Mouse (Mus musculus) forebrain, embryonic 11.5 days (tissue): ENCODE data around the gene Gjb6. TPM values are rescaled to one million over a fixed set of nuclear protein-coding genes. Genes with fewer than 3 reads are reported as not detected.
A peak's percentile ranks its signal among the peaks of the same experiment; 100 is the strongest.

Experiments used
- ATAC-seq: fragments of 200-750 bp; cut with Nextera tagmentation; replicated peaks from 2 replicates; pipeline ENCODE4 v1.8.0; 2017; ENCODE audit warnings: moderate TSS enrichment; ENCODE audit not compliant: low FRiP score
- DNase-seq: peaks from one replicate; pipeline ENCODE4 v3.0.0-alpha.2; 2017; ENCODE audit warnings: low spot score
- H3K27ac ChIP-seq: fragments of 300-500 bp; sonication (generic); 2 replicates; pipeline ENCODE4 v1.5.1; 2014; ENCODE audit warnings: low read depth, low read length
- H3K27me3 ChIP-seq: fragments of 300-500 bp; sonication (generic); 2 replicates; pipeline ENCODE4 v1.6.1; 2014; ENCODE audit warnings: mild to moderate bottlenecking, low read length, mixed read lengths; ENCODE audit not compliant: control insufficient read depth, insufficient read depth
- H3K36me3 ChIP-seq: fragments of 300-500 bp; sonication (generic); 2 replicates; pipeline ENCODE4 v1.6.1; 2014; ENCODE audit warnings: mild to moderate bottlenecking, low read length, moderate library complexity, mixed read lengths; ENCODE audit not compliant: control insufficient read depth, insufficient read depth
- H3K4me1 ChIP-seq: fragments of 300-500 bp; sonication (generic); replicated peaks from 2 replicates; pipeline ENCODE4 v1.6.1; 2014; ENCODE audit warnings: low read length, mixed read lengths; ENCODE audit not compliant: control insufficient read depth, insufficient read depth
- H3K4me2 ChIP-seq: fragments of 300-500 bp; sonication (generic); 2 replicates; pipeline ENCODE4 v1.6.1; 2014; ENCODE audit warnings: low read depth, mild to moderate bottlenecking, low read length, moderate library complexity, mixed read lengths; ENCODE audit not compliant: severe bottlenecking
- H3K4me3 ChIP-seq: fragments of 300-500 bp; sonication (generic); 2 replicates; pipeline ENCODE4 v1.5.1; 2014; ENCODE audit warnings: low read depth, low read length
- H3K9ac ChIP-seq: fragments of 300-500 bp; sonication (generic); 2 replicates; pipeline ENCODE4 v1.6.1; 2014; ENCODE audit warnings: low read length
- H3K9me3 ChIP-seq: fragments of 300-500 bp; sonication (generic); 2 replicates; pipeline ENCODE4 v1.6.1; 2016; ENCODE audit warnings: low read length, mixed read lengths; ENCODE audit not compliant: control insufficient read depth
- WGBS: fragments of 180-500 bp; shearing (Covaris S2); extraction: QIAGEN DNeasy Blood & Tissue Kit; methylation state at CpG from one replicate; pipeline ENCODE4 v1.1.7; 2014; 5-methylcytosine and 5-hydroxymethylcytosine counted together
- polyA plus RNA-seq: library from polyadenylated mRNA; unstranded; fragments of >200 nt; fragmentation: Nextera tagmentation; extraction: Ambion mirVana; gene quantifications from 2 replicates; pipeline ENCODE4 v1.2.1, GENCODE M21; 2014

The Gjb6 gene
- polyA plus RNA-seq, 1 experiment from 2014 or later = 1.8 TPM

DNA sequence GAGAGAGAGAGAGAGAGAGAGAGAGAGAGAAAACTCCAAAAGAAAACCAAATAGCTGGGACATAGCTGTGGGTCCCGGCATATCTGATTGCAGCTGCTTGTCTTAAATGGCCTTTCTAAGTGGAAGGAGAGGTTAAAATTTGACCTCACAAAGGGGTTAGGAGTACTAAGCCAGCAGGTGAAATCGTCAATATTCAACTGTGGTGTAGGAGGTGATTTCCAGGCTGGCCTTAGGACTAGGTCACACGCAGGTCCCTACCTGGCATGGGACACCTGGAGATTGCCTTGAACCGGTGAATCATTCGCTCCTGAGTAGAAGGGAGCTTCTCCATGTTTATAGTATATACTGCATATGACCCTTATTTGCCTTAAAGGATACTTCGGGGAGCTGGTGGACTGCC, 30.3 kb downstream of the Gjb6 start:
- H3K27ac ChIP-seq = no peak overlapping the region
- H3K36me3 ChIP-seq = no peaks in the 10 kb centered on the region
- DNase-seq (no peak), ATAC-seq (no peak)
- H3K9me3 ChIP-seq = no peaks in the 10 kb centered on the region
- H3K4me3 ChIP-seq = no peak overlapping the region
- no peak overlapping the region for H3K4me2 ChIP-seq
- H3K9ac ChIP-seq = no peak overlapping the region
- H3K27me3 ChIP-seq = peaks cover 50% of the 10 kb centered on the region
- H3K4me1 ChIP-seq = peaks cover 14% of the 10 kb centered on the region; the same call in 1 of the 2 replicates
- WGBS = 47% methylated on average over 6 of the region's 6 CpGs

DNA sequence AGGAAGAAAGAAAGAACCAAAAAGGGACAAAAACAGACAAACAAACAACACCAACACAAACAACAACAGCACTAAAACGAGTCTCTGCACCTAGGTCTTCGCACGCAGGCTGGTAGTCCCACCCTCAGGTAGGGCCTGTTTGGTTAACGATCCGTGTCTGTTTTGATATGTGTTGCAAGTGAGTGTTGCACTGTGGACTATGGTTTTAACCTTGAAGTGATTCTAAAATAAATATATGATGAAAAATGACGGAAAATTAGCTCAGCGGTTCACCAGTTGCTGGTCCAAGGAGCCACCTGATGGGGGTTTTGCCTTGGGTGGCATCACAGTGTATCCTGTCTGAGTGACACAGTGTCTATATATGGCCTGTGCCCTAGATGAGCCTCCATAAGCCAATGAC, 31.8 kb downstream of the Gjb6 start:
- H3K9me3 ChIP-seq = no peaks in the 10 kb centered on the region
- ATAC-seq (no peak), DNase-seq (no peak)
- no peak overlapping the region for H3K27ac ChIP-seq
- H3K4me3 ChIP-seq = no peak overlapping the region
- H3K4me1 ChIP-seq = peaks cover 14% of the 10 kb centered on the region; the same call in 1 of the 2 replicates
- H3K27me3 ChIP-seq = peaks cover 42% of the 10 kb centered on the region
- no peaks in the 10 kb centered on the region for H3K36me3 ChIP-seq
- no peak overlapping the region for H3K9ac ChIP-seq
- no peak overlapping the region for H3K4me2 ChIP-seq
- WGBS = 91% methylated on average over 7 of the region's 7 CpGs

DNA sequence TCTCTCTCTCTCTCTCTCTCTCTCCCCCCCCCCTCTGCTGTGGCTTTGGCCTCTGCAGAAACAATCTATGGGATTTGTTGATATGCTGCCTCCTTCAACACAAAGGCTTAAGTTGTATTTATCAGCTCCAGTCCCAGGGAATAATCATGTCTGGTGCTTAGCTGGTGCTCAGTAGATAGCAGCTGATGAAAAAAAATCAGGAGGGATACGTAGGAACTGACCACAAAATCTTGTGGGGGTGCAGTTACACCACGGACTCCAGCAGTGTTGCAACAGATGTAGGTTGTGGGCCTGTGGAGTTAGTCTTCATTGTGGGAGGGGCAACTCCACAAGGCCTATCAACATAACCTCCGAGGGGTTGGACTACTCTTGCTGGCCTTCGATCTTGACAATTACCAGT, 37.6 kb downstream of the Gjb6 start:
- Histone ChIP-seq H3K27ac (no peak overlapping the region), H3K27me3 (no peaks in the 10 kb centered on the region; the same call in 1 of the 2 replicates), H3K4me2 (no peak overlapping the region), H3K9ac (no peak overlapping the region), H3K4me1 (0 out of 2 replicates have a peak, but pooled peaks cover 1% of the 10 kb centered on the region), H3K9me3 (no peaks in the 10 kb centered on the region), H3K4me3 (no peak overlapping the region), H3K36me3 (no peaks in the 10 kb centered on the region)
- 89% methylated on average over 4 of the region's 4 CpGs for WGBS
- no peak for DNase-seq
- no peak for ATAC-seq

DNA sequence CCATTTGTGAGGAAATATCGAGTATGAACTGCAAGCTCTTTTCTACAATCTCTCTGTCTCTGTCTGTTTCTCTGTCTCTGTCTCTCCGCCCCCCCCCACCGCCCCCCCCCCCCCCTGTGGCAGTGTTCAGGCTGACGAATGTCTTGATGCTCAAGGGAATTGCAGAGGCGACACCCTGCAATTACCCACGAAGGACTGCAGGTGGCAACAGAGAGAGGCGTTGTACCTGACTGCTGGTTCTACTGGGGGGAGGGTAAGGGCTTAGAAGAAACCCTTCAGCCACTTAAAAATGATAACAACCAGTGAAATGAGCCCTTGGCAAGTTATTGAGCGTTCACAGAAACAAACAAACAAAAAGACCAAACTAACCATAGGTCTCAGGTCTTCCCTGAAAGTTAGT, 40.4 kb downstream of the Gjb6 start:
- H3K27ac ChIP-seq = no peak overlapping the region
- 12% methylated on average over 8 of the region's 8 CpGs for WGBS
- peak; percentile 70 for DNase-seq
- no peak overlapping the region for H3K4me2 ChIP-seq
- no peak overlapping the region for H3K4me3 ChIP-seq
- H3K4me1 ChIP-seq = no peaks in the 10 kb centered on the region
- H3K27me3 ChIP-seq = no peaks in the 10 kb centered on the region
- no peaks in the 10 kb centered on the region for H3K9me3 ChIP-seq
- ATAC-seq = no peak
- H3K9ac ChIP-seq = no peak overlapping the region
- no peaks in the 10 kb centered on the region for H3K36me3 ChIP-seq

DNA sequence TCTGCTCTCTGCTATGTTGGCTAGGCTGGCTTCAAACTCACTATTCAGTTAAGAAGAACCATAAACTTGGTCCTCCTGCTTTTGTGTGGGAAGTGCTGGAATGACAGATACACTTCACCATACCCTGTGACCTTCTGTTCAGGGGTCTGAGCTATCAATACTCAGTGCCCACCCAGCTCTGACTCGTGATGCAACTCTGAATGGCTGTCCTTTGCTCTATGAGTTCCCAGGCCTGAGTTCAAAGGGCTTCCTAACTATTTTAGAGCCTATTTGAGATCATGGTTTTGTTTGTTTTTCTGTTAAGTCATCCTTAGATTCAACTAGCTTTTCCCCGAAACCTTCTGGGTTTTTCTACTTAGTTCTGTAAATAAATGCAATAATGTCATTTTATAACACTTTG, 43.4 kb downstream of the Gjb6 start:
- H3K27me3 ChIP-seq = no peaks in the 10 kb centered on the region
- DNase-seq (no peak), ATAC-seq (no peak)
- H3K4me1 ChIP-seq = no peaks in the 10 kb centered on the region
- H3K36me3 ChIP-seq = no peaks in the 10 kb centered on the region
- no peaks in the 10 kb centered on the region for H3K9me3 ChIP-seq
- no peak overlapping the region for H3K9ac ChIP-seq
- no peak overlapping the region for H3K27ac ChIP-seq
- no peak overlapping the region for H3K4me3 ChIP-seq
- WGBS = 68% methylated on average over 2 of the region's 2 CpGs
- no peak overlapping the region for H3K4me2 ChIP-seq

DNA sequence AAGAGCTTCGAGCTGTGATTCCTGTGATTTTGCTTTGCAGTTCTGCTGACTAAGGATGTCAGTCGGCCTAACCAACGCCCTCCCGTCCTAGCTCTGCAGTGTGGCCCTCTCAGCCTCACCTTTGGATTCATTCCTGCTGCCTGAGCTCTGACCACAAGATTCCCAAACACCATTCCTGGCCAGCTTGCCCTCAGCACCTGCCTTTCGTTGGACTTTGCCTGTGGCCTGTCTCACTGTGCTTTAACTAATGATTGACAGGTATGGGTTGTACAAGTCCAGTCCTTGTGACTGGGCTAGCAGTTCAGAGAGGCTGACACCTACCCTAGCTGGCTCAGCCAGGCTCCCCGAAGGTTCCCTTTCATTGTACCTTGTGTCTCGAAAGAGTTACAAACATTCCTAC, 44.3 kb downstream of the Gjb6 start:
- H3K4me1 ChIP-seq = no peaks in the 10 kb centered on the region
- H3K9me3 ChIP-seq = no peaks in the 10 kb centered on the region
- no peak overlapping the region for H3K9ac ChIP-seq
- no peaks in the 10 kb centered on the region for H3K36me3 ChIP-seq
- no peaks in the 10 kb centered on the region for H3K27me3 ChIP-seq
- no peak overlapping the region for H3K4me3 ChIP-seq
- no peak for DNase-seq
- 88% methylated on average over 7 of the region's 7 CpGs for whole genome bisulfite sequencing
- no peak for ATAC-seq
- no peak overlapping the region for H3K27ac ChIP-seq
- no peak overlapping the region for H3K4me2 ChIP-seq

DNA sequence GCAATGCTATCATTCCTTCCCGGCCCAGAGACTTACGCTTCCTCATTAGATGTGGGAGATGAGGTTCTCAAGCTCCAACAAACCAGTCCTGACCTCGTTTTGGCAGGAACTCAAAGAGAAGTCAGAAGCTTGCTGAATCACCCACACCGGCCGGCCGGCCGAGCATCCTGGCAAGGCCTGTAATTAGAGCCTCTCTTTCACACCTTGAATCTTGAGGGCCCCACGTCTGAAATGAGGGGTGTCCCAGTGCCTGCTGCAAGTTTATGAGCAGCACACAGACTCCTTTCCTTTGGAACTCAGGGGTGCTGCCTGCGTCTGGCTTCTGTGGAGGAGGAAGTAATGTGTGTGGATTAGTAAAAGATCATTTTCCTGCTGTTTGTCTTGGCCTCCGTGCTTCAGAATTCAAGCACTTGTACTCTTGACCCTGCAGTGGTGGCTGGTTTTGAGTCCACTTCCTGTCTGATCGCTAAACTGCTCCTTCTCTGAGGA, 49.2 kb downstream of the Gjb6 start:
- Histone ChIP-seq H3K36me3 (no peaks in the 10 kb centered on the region), H3K4me2 (no peak overlapping the region), H3K4me3 (no peak overlapping the region), H3K4me1 (no peaks in the 10 kb centered on the region), H3K27ac (no peak overlapping the region), H3K9ac (no peak overlapping the region), H3K27me3 (no peaks in the 10 kb centered on the region), H3K9me3 (no peaks in the 10 kb centered on the region)
- WGBS = 74% methylated on average over 11 of the region's 11 CpGs
- DNase-seq = no peak
- no peak for ATAC-seq

DNA sequence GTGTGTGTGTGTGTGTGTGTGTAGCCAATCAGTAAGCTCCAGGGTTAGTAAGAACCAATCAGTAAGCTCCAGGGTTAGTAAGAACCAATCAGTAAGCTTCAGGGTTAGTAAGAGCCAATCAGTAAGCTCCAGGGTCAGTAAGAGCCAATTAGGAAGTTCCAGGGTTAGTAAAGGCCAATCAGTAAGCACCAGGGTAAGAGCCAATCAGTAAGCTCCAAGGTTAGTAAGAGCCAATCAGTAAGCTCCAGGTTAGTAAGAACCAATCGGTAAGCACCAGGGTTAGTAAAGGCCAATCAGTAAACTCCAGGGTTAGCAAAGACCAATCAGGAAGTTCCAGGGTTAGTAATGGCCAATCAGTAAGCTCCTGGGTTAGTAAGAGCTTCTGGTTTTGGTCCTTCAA, 50.5 kb downstream of the Gjb6 start:
- DNase-seq (no peak), ATAC-seq (no peak)
- H3K9ac ChIP-seq = no peak overlapping the region
- no peak overlapping the region for H3K4me2 ChIP-seq
- H3K9me3 ChIP-seq = no peaks in the 10 kb centered on the region
- no peak overlapping the region for H3K4me3 ChIP-seq
- 93% methylated on average over 1 of the region's 1 CpGs for WGBS
- H3K27me3 ChIP-seq = no peaks in the 10 kb centered on the region
- H3K36me3 ChIP-seq = no peaks in the 10 kb centered on the region
- H3K4me1 ChIP-seq = no peaks in the 10 kb centered on the region
- H3K27ac ChIP-seq = no peak overlapping the region

DNA sequence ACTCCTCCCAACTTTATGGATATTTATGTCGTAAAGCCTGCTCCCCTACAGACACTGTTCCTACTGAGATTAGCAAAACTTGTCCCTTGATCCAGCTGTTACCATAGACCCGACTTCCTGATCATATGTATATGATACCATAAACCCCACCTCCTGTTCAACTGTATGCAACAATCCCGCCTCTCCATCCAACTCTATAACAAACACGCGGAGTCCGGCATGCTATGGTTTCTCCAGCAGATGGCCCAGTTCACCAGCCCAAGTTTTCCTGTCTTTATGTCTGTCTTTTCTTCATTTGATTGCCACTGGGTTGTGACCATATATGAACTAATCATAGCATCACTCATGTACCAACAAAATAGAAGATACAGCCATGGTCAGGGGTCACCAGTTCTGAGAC, 57.9 kb downstream of the Gjb6 start:
- Histone ChIP-seq H3K4me2 (no peak overlapping the region), H3K9me3 (no peaks in the 10 kb centered on the region), H3K4me1 (no peaks in the 10 kb centered on the region), H3K4me3 (no peak overlapping the region), H3K27me3 (no peaks in the 10 kb centered on the region), H3K9ac (no peak overlapping the region), H3K36me3 (no peaks in the 10 kb centered on the region), H3K27ac (no peak overlapping the region)
- 85% methylated on average over 6 of the region's 6 CpGs for WGBS
- DNase-seq = no peak
- ATAC-seq = no peak
